Mouse (Mus musculus) small intestine, adult 2 months (tissue): ENCODE measurements around the gene Chst11. TPM values are rescaled to one million over a fixed set of nuclear protein-coding genes. Genes with fewer than 3 reads are reported as not detected.
A peak's percentile ranks its signal among the peaks of the same experiment; 100 is the strongest.

ENCODE experiments used
- H3K27ac ChIP-seq: fragments of 200-500 bp; 2 replicates; pipeline ENCODE4 v1.5.1; 2012; ENCODE audit warnings: low read depth, low read length, control low read depth, inconsistent platforms; ENCODE audit not compliant: insufficient read depth
- H3K27me3 ChIP-seq: fragments of 200-500 bp; 2 replicates; pipeline ENCODE4 v1.6.1; 2012; ENCODE audit warnings: mild to moderate bottlenecking, moderate library complexity, low read length, inconsistent platforms; ENCODE audit not compliant: control insufficient read depth, insufficient read depth
- H3K36me3 ChIP-seq: fragments of 200-500 bp; 2 replicates; pipeline ENCODE4 v1.6.1; 2012; ENCODE audit warnings: mild to moderate bottlenecking, low read length, control low read depth, inconsistent platforms; ENCODE audit not compliant: control insufficient read depth, insufficient read depth
- H3K4me1 ChIP-seq: fragments of 200-500 bp; 2 replicates; pipeline ENCODE4 v1.6.1; 2012; ENCODE audit warnings: low read length, inconsistent platforms, mixed read lengths; ENCODE audit not compliant: control insufficient read depth, insufficient read depth, insufficient read length
- H3K4me3 ChIP-seq: fragments of 200-500 bp; 2 replicates; pipeline ENCODE4 v1.5.1; 2012; ENCODE audit warnings: low read depth, mild to moderate bottlenecking, control low read depth, inconsistent platforms, low read length, moderate library complexity
- CTCF ChIP-seq: fragments of 200-500 bp; IDR thresholded peaks from 2 replicates; pipeline ENCODE4 v1.5.1; 2012; ENCODE audit warnings: low read depth, mild to moderate bottlenecking, control low read depth, inconsistent platforms, low read length, moderate library complexity, mixed read lengths; ENCODE audit not compliant: insufficient replicate concordance, insufficient read length; ENCODE audit errors: extremely low read depth
- POLR2A ChIP-seq: fragments of 200-500 bp; IDR thresholded peaks from 2 replicates; pipeline ENCODE4 v1.6.1; 2012; ENCODE audit warnings: low read depth, mild to moderate bottlenecking, control low read depth, inconsistent platforms, low read length, moderate library complexity
- whole genome bisulfite sequencing: fragments of 180-500 bp; shearing (Covaris S2); methylation state at CpG from one replicate; pipeline ENCODE4 v1.1.7; 2018; 5-methylcytosine and 5-hydroxymethylcytosine counted together
- polyA plus RNA-seq: library from polyadenylated mRNA; depleted of rRNA; stranded (reverse); fragments of >200 nt; gene quantifications from 2 replicates; pipeline ENCODE4 v1.2.3, GENCODE M21; 2012; rRNA removed

Chst11 gene
- 3.7 and 5.5 TPM in 2 replicates for polyA plus RNA-seq

- Histone ChIP-seq H3K4me3 (peak within 1 kb of the TSS; percentile 73), H3K36me3 (no peaks in the 10 kb centered on the region), H3K27me3 (0 out of 2 replicates have a peak, but pooled peaks cover 5% of the 10 kb centered on the region), H3K27ac (peak within 1 kb of the TSS; percentile 6; the same call in 1 of the 2 replicates), H3K4me1 (peaks cover 4% of the 10 kb centered on the region)
- TF ChIP-seq CTCF (no peak), POLR2A (no peak; the same call in none of the 2 replicates)
- under 1% methylated on average over 67 of the region's 67 CpGs for WGBS
Measured at GRCm38 (mm10) chr10:82984950-82985699, at the start of gene Chst11. Gene Chst11, plus strand, starts transcription at chr10:82985498.

DNA sequence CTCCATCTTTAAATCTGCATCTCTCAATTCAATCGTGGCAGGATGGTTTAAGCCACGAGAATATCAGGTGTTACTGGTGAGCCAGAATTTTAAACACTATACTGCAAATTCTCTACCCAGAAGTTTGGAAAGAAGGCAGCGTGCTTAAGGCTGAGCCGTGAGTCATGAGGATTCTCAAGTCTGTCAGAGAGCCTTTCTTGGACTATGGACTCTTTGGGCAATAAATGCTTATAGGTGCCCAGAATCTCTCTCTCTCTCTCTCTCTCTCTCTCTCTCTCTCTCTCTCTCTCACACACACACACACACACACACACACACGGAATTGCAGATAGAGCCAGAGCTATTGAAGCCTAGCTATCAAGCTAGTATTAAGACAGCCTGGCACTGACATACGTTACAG, 49.5 kb upstream of the Chst11 start:
- 24% methylated on average over 6 of the region's 6 CpGs for WGBS
- TF ChIP-seq CTCF (no peak), POLR2A (no peak)
- Histone ChIP-seq H3K27me3 (no peaks in the 10 kb centered on the region), H3K4me1 (peaks cover 9% of the 10 kb centered on the region; the same call in 1 of the 2 replicates), H3K36me3 (no peaks in the 10 kb centered on the region), H3K4me3 (no peak overlapping the region), H3K27ac (no peak overlapping the region)

- no peak overlapping the region for H3K4me3 ChIP-seq
- no peaks in the 10 kb centered on the region for H3K36me3 ChIP-seq
- no peaks in the 10 kb centered on the region for H3K27me3 ChIP-seq
- TF ChIP-seq POLR2A = no peak
- TF ChIP-seq CTCF = no peak
- peaks cover 4% of the 10 kb centered on the region; the same call in 1 of the 2 replicates for H3K4me1 ChIP-seq
- 59% methylated on average over 4 of the region's 4 CpGs for WGBS
- H3K27ac ChIP-seq = no peak overlapping the region
Measured at GRCm38 (mm10) chr10:82953415-82953814, 31.9 kb upstream of the Chst11 start.

DNA sequence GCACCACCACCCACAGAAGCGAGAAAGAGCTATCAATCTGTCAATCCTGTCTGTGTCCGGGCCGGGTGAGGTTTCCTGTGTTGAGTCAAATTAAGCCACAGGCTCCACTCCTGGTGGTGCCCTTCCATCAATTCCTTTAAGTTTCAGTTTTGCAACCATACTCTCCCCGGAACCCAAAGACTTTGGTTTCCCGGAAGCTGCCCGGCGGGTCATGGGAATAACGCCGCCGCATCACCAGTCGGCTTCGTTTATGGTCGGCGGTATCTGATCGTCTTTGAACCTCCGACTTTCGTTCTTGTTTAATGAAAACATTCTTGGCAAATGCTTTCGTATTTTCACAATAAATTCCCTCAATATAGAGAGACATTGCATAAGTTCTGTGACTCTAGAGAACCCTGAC, 30.2 kb upstream of the Chst11 start:
- TF ChIP-seq CTCF = no peak
- TF ChIP-seq POLR2A = no peak
- no peaks in the 10 kb centered on the region for H3K27me3 ChIP-seq
- H3K27ac ChIP-seq = no peak overlapping the region
- no peak overlapping the region for H3K4me3 ChIP-seq
- H3K36me3 ChIP-seq = no peaks in the 10 kb centered on the region
- WGBS = 88% methylated on average over 18 of the region's 18 CpGs
- peaks cover 4% of the 10 kb centered on the region; the same call in 1 of the 2 replicates for H3K4me1 ChIP-seq

- no peaks in the 10 kb centered on the region for H3K36me3 ChIP-seq
- no peak overlapping the region for H3K4me3 ChIP-seq
- no peaks in the 10 kb centered on the region for H3K27me3 ChIP-seq
- peaks cover under 1% of the 10 kb centered on the region; the same call in 1 of the 2 replicates for H3K4me1 ChIP-seq
- TF ChIP-seq POLR2A (no peak), CTCF (no peak)
- no peak overlapping the region for H3K27ac ChIP-seq
- 65% methylated on average over 5 of the region's 5 CpGs for WGBS
Measured at GRCm38 (mm10) chr10:82958218-82958761, 27.0 kb upstream of the Chst11 start.

- H3K4me1 ChIP-seq = no peaks in the 10 kb centered on the region
- H3K4me3 ChIP-seq = no peak overlapping the region
- no peak overlapping the region for H3K27ac ChIP-seq
- no peaks in the 10 kb centered on the region for H3K27me3 ChIP-seq
- H3K36me3 ChIP-seq = no peaks in the 10 kb centered on the region
- TF ChIP-seq POLR2A (no peak), CTCF (no peak)
Measured at GRCm38 (mm10) chr10:82959316-82959715, 26.0 kb upstream of the Chst11 start.

GRCm38 (mm10) chr10:82961302-82961701, 24.0 kb upstream of the Chst11 start:
- Histone ChIP-seq H3K27ac (no peak overlapping the region), H3K4me3 (no peak overlapping the region), H3K27me3 (no peaks in the 10 kb centered on the region), H3K36me3 (no peaks in the 10 kb centered on the region), H3K4me1 (no peaks in the 10 kb centered on the region)
- no peak for TF ChIP-seq POLR2A
- peak; percentile 21; the same call in 1 of the 2 replicates for TF ChIP-seq CTCF
- 62% methylated on average over 7 of the region's 7 CpGs for WGBS
